Mouse (Mus musculus) MEL (cell line): Measurements from ENCODE around the gene L1cam. TPM values are rescaled to one million over a fixed set of nuclear protein-coding genes. Genes with fewer than 3 reads are reported as not detected.
A peak's percentile ranks its signal among the peaks of the same experiment; 100 is the strongest.

Experiments used
- DNase-seq: peaks from one replicate; pipeline ENCODE4 v3.0.0; 2011; ENCODE audit warnings: low read depth, low spot score
- H3K27ac ChIP-seq: 2 replicates; pipeline ENCODE4 v1.5.1; 2012; ENCODE audit warnings: low read depth, mild to moderate bottlenecking, control low read depth, low read length, moderate library complexity; ENCODE audit not compliant: control insufficient read depth
- H3K27me3 ChIP-seq, 2 experiments: fragments of 150-350 bp in 1 of 2; sonication (generic) in 1 of 2; 2 replicates each; pipeline ENCODE4 v1.6.1; 2012; ENCODE audit warnings: low read length in 2 of 2, mild to moderate bottlenecking in 2 of 2, improper control_type of control experiment in 1 of 2, moderate library complexity in 1 of 2; ENCODE audit not compliant: insufficient read depth in 2 of 2, control insufficient read depth in 1 of 2
- H3K36me3 ChIP-seq, 2 experiments: 2 replicates each; pipeline ENCODE4 v1.6.1; 2012 to 2014; ENCODE audit warnings: low read length in 2 of 2, improper control_type of control experiment in 1 of 2, inconsistent platforms in 1 of 2, mild to moderate bottlenecking in 1 of 2; ENCODE audit not compliant: insufficient read depth in 2 of 2, control insufficient read depth in 1 of 2
- H3K4me1 ChIP-seq, 2 experiments: fragments of 150-350 bp in 1 of 2; sonication (generic) in 1 of 2; 2 replicates each; pipeline ENCODE4 v1.6.1; 2012; ENCODE audit warnings: low read length in 2 of 2, improper control_type of control experiment in 1 of 2, mild to moderate bottlenecking in 1 of 2; ENCODE audit not compliant: insufficient read depth in 2 of 2, control insufficient read depth in 1 of 2
- H3K4me3 ChIP-seq, 2 experiments: fragments of 150-350 bp in 1 of 2; sonication (generic) in 1 of 2; 2 replicates each; pipeline ENCODE4 v1.5.1; 2012; ENCODE audit warnings: low read depth in 2 of 2, low read length in 2 of 2, mild to moderate bottlenecking in 2 of 2, moderate library complexity in 2 of 2, control low read depth in 1 of 2, improper control_type of control experiment in 1 of 2; ENCODE audit not compliant: control insufficient read depth in 1 of 2, insufficient read depth in 1 of 2
- H3K79me2 ChIP-seq: 2 replicates; pipeline ENCODE4 v1.6.1; 2012; ENCODE audit warnings: mild to moderate bottlenecking, low read length, moderate library complexity; ENCODE audit not compliant: control insufficient read depth, poor library complexity, insufficient read depth
- H3K9ac ChIP-seq: 2 replicates; pipeline ENCODE4 v1.6.1; 2012; ENCODE audit warnings: low read depth, mild to moderate bottlenecking, control low read depth, low read length, moderate library complexity; ENCODE audit not compliant: control insufficient read depth, poor library complexity, severe bottlenecking
- H3K9me3 ChIP-seq: fragments of 150-350 bp; sonication (generic); replicated peaks from 2 replicates; pipeline ENCODE4 v1.6.1; 2012; ENCODE audit warnings: mild to moderate bottlenecking, low read length, improper control_type of control experiment, moderate library complexity; ENCODE audit not compliant: insufficient read depth
- BHLHE40 ChIP-seq: IDR thresholded peaks from 2 replicates; pipeline ENCODE4 v1.6.1; 2012; ENCODE audit warnings: low read depth, mild to moderate bottlenecking, inconsistent platforms, low read length, improper control_type of control experiment, borderline replicate concordance
- CHD2 ChIP-seq: IDR thresholded peaks from 2 replicates; pipeline ENCODE4 v1.6.1; 2011; ENCODE audit warnings: low read length, improper control_type of control experiment
- CTCF ChIP-seq, 3 experiments: IDR thresholded peaks in 2 of 3; conservative IDR thresholded peaks in 1 of 3; 2 replicates each; pipeline ENCODE4 v1.5.1; 2011 to 2012; ENCODE audit warnings: low read length in 3 of 3, low read depth in 2 of 3, mild to moderate bottlenecking in 2 of 3, improper control_type of control experiment in 1 of 3, inconsistent platforms in 1 of 3, mixed read lengths in 1 of 3, moderate library complexity in 1 of 3; ENCODE audit not compliant: control insufficient read depth in 1 of 3, insufficient read depth in 1 of 3, poor library complexity in 1 of 3, severe bottlenecking in 1 of 3
- E2F4 ChIP-seq: IDR thresholded peaks from 2 replicates; pipeline ENCODE4 v1.6.1; 2011; ENCODE audit warnings: low read depth, low read length, improper control_type of control experiment, borderline replicate concordance
- ELF1 ChIP-seq: IDR thresholded peaks from 2 replicates; pipeline ENCODE4 v1.6.1; 2014; ENCODE audit warnings: low read depth, mild to moderate bottlenecking, inconsistent platforms, low read length, improper control_type of control experiment, moderate library complexity
- JUND ChIP-seq: IDR thresholded peaks from 2 replicates; pipeline ENCODE4 v1.6.1; 2011; ENCODE audit warnings: low read depth, mild to moderate bottlenecking, improper control_type of control experiment, low read length
- KAT2A ChIP-seq: conservative IDR thresholded peaks from 2 replicates; pipeline ENCODE4 v1.6.1; 2012; ENCODE audit warnings: low read depth, low read length, improper control_type of control experiment, inconsistent platforms
- MAFK ChIP-seq: IDR thresholded peaks from 2 replicates; pipeline ENCODE4 v1.6.1; 2011; ENCODE audit warnings: low read depth, mild to moderate bottlenecking, low read length, improper control_type of control experiment, borderline replicate concordance
- MAX ChIP-seq: IDR thresholded peaks from 2 replicates; pipeline ENCODE4 v1.6.1; 2011; ENCODE audit warnings: low read length, improper control_type of control experiment
- MAZ ChIP-seq: IDR thresholded peaks from 2 replicates; pipeline ENCODE4 v1.6.1; 2012; ENCODE audit warnings: low read depth, mild to moderate bottlenecking, inconsistent platforms, low read length, improper control_type of control experiment
- MEF2A ChIP-seq: IDR thresholded peaks from 2 replicates; pipeline ENCODE4 v1.6.1; 2014; ENCODE audit warnings: low read depth, mild to moderate bottlenecking, inconsistent platforms, low read length, improper control_type of control experiment; ENCODE audit not compliant: poor library complexity, insufficient replicate concordance, severe bottlenecking; ENCODE audit errors: extremely low read depth
- MXI1 ChIP-seq: IDR thresholded peaks from 2 replicates; pipeline ENCODE4 v1.6.1; 2011; ENCODE audit warnings: mild to moderate bottlenecking, low read depth, low read length, improper control_type of control experiment
- MYB ChIP-seq: IDR thresholded peaks from 2 replicates; pipeline ENCODE4 v1.6.1; 2011; ENCODE audit warnings: mild to moderate bottlenecking, low read depth, low read length, improper control_type of control experiment
- NELFE ChIP-seq: IDR thresholded peaks from 2 replicates; pipeline ENCODE4 v1.6.1; 2011; ENCODE audit warnings: low read depth, low read length, improper control_type of control experiment
- NRF1 ChIP-seq: IDR thresholded peaks from 2 replicates; pipeline ENCODE4 v1.6.1; 2014; ENCODE audit warnings: low read depth, mild to moderate bottlenecking, inconsistent platforms, low read length, improper control_type of control experiment, moderate library complexity; ENCODE audit not compliant: poor library complexity, insufficient read depth, severe bottlenecking
- POLR2AphosphoS5 ChIP-seq: IDR thresholded peaks from 2 replicates; pipeline ENCODE4 v1.6.1; 2012; ENCODE audit warnings: low read depth, borderline replicate concordance, mild to moderate bottlenecking, inconsistent platforms, low read length, moderate library complexity, mixed read lengths
- RCOR1 ChIP-seq: IDR thresholded peaks from 2 replicates; pipeline ENCODE4 v1.6.1; 2012; ENCODE audit warnings: low read depth, mild to moderate bottlenecking, inconsistent platforms, low read length, improper control_type of control experiment
- SIN3A ChIP-seq: IDR thresholded peaks from 2 replicates; pipeline ENCODE4 v1.6.1; 2012; ENCODE audit warnings: low read length, improper control_type of control experiment, inconsistent platforms
- SMC3 ChIP-seq: IDR thresholded peaks from 2 replicates; pipeline ENCODE4 v1.6.1; 2011; ENCODE audit warnings: low read depth, low read length, improper control_type of control experiment
- TCF12 ChIP-seq: IDR thresholded peaks from 2 replicates; pipeline ENCODE4 v1.6.1; 2014; ENCODE audit warnings: low read depth, mild to moderate bottlenecking, inconsistent platforms, low read length, improper control_type of control experiment, moderate library complexity
- USF1 ChIP-seq: IDR thresholded peaks from 2 replicates; pipeline ENCODE4 v1.6.1; 2014; ENCODE audit warnings: low read depth, mild to moderate bottlenecking, inconsistent platforms, low read length, improper control_type of control experiment, moderate library complexity
- USF2 ChIP-seq, 2 experiments: IDR thresholded peaks; 2 replicates each; pipeline ENCODE4 v1.6.1; 2011 to 2012; ENCODE audit warnings: improper control_type of control experiment in 2 of 2, low read length in 2 of 2, borderline replicate concordance in 1 of 2, inconsistent platforms in 1 of 2, low read depth in 1 of 2, mild to moderate bottlenecking in 1 of 2; ENCODE audit not compliant: insufficient read depth in 1 of 2
- ZC3H11A ChIP-seq: IDR thresholded peaks from 2 replicates; pipeline ENCODE4 v1.6.1; 2012; ENCODE audit warnings: low read depth, mild to moderate bottlenecking, inconsistent platforms, low read length, improper control_type of control experiment
- ZKSCAN1 ChIP-seq: IDR thresholded peaks from 2 replicates; pipeline ENCODE4 v1.6.1; 2012; ENCODE audit warnings: low read depth, mild to moderate bottlenecking, inconsistent platforms, low read length, improper control_type of control experiment, moderate library complexity
- ZMIZ1 ChIP-seq: IDR thresholded peaks from 2 replicates; pipeline ENCODE4 v1.6.1; 2012; ENCODE audit warnings: low read depth, mild to moderate bottlenecking, inconsistent platforms, low read length, improper control_type of control experiment, moderate library complexity
- ZNF384 ChIP-seq: IDR thresholded peaks from 2 replicates; pipeline ENCODE4 v1.6.1; 2012; ENCODE audit warnings: low read depth, mild to moderate bottlenecking, inconsistent platforms, low read length, improper control_type of control experiment
- polyA plus RNA-seq, 2 experiments: library from polyadenylated mRNA; stranded (reverse) in 1 of 2; unstranded in 1 of 2; fragments of >175 nt in 1 of 2; fragments of >200 nt in 1 of 2; gene quantifications; 2 replicates each; pipeline versions ENCODE4 v1.2.1 to v1.2.4; 2012; ENCODE audit warnings: low replicate concordance in 2 of 2, low read depth in 1 of 2; ENCODE audit not compliant: insufficient read length in 2 of 2, insufficient read depth in 1 of 2, missing spikeins in 1 of 2
- total RNA-seq: library from RNA; depleted of rRNA; stranded (reverse); fragments of 300-350 nt; gene quantifications from 2 replicates; pipeline ENCODE4 v1.2.3, GENCODE M21; 2012

Gene L1cam
- total and polyA plus RNA-seq, 3 experiments: 0.73 to 0.96 TPM; not detected in 1

DNA sequence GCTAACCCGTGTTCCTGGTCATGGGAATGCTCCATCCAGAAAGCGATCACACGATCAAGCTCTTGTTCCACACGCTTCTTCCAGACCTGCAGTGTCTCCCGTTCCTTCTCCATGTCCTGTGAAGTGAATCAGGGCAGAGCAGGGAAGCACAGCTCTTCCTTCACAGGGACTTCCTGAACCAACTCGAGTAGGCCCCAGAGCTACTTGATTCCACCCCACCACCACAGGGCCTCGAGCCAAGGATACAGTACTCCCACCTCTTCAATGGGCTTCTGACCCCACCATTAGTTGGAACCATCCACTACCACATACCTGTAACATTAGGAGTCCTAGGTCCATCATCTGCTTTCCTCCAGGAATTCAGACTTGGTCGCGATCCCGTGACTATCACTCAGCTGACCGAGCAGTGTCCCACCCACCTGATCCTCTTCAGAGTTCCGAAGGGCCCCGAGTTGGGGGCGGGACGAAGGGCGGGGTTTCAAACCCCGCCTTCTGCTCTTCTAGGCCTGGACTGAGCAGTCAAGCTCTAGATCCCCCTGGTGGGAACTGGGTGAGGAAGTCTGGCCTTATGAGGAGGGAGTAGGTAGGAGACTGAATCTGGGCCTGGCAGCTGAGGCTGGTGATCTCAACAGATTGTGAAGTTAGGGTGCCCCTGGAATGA is 34.6 kb upstream of the L1cam start, which contains the start of gene Renbp (continued):
- peak; percentile 83; the same call in 1 of the 2 replicates for TF ChIP-seq BHLHE40
- TF ChIP-seq ZC3H11A: 0 out of 2 replicates have a peak, but pooled peaks have one; percentile 8
- TF ChIP-seq RCOR1: no peak

DNA sequence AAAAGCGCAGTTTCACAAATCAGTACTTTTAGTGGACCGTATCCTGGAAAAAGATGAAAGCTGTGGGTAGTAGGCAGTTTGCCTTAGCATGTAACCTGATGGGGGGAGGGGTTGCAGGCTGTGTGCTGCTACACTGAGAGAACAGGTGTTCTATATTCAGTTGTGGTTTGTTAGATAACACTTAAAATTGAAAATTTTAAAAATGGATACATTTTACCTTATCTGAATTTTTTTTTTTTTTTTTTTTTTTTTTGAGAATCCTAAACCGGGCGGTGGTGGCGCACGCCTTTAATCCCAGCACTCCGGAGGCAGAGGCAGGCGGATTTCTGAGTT is 26.6 kb upstream of the L1cam start:
- H3K79me2 ChIP-seq: peaks cover 22% of the 10 kb centered on the region

DNA sequence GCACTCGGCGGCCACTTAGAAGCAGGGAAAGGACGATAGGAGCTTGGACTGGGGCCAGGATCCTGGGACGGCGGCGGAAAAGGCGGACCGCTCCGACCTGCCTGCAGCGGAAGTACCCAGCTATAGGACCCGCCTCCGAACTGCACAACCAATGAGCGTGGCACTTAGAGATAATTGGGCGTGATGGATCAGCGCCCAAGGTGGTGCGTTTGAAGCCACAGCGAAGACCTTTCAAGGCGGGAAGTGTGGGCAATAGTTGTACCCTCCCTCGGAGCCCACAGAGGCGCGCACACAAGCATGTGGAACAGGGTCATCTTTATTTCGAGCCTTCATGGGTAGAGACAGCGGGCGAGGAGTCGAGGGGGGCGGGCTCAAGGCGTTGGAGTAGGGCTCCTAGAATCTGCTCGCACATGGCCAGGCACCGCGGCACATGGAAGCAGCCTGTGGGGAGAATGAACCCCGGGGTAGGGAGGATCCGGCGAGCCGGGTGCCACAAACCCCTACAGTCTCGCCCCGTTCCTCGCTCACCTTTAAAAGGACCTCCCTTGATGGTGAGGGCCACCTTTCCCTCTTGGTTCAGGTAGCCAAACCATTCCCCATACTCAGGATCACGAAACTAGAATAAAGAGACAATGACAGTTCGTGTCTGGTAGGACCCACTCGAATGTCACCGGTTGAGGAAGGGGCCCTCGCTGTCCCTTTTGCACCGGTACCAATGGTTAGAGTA is 26.1 kb upstream of the L1cam start, which contains the start of the genes Arhgap4 and Naa10:
Gene Arhgap4 (minus strand): TSS at position 48 of the 727 bp plus-strand sequence.
Gene Naa10 (minus strand): TSS at position 122 of the 727 bp plus-strand sequence.
- Histone ChIP-seq H3K4me3 (peak within 1 kb of the TSS; percentile 75 to 97), H3K36me3 (peaks cover 0 to 25% of the 10 kb centered on the region in 2 experiments; a peak in 2 of 4 replicates), H3K4me1 (peaks cover 3 to 23% of the 10 kb centered on the region in 2 experiments), H3K79me2 (peaks cover 22% of the 10 kb centered on the region), H3K27ac (peak within 1 kb of the TSS; percentile 96), H3K9me3 (no peaks in the 10 kb centered on the region), H3K27me3 (no peaks in the 10 kb centered on the region), H3K9ac (peak within 1 kb of the TSS; percentile 97)
- DNase-seq: peak; percentile 95
- TF ChIP-seq MAFK (no peak), MXI1 (peak; percentile 88), MAZ (0 out of 2 replicates have a peak, but pooled peaks have one; percentile 39), ZMIZ1 (peak; percentile 86; the same call in 1 of the 2 replicates), NRF1 (no peak), ZNF384 (no peak), MYB (no peak), BHLHE40 (no peak), SMC3 (no peak), USF2 (IDR thresholded peaks at IDR 0.05; ENCODE audit: borderline replicate concordance in 1 of 2, insufficient read depth in 1 of 2, low read depth in 1 of 2, low read length in 2 of 2) (no peak), TCF12 (no peak), CTCF (IDR thresholded peaks at IDR 0.05 in 2 of 3, conservative IDR thresholded peaks at IDR 0.05 in 1 of 3; ENCODE audit: control insufficient read depth in 1 of 3, insufficient read depth in 1 of 3, low read depth in 2 of 3, low read length in 3 of 3, poor library complexity in 1 of 3, severe bottlenecking in 1 of 3) (no peak), MAX (peak; percentile 85), ELF1 (no peak), MEF2A (no peak), SIN3A (no peak; the same call in none of the 2 replicates), KAT2A (no peak), CHD2 (no peak), E2F4 (no peak), NELFE (peak; percentile 78), ZKSCAN1 (no peak), JUND (no peak)

More for the DNA sequence above, 26.6 kb upstream of the L1cam start:
- TF ChIP-seq USF1 (no peak), POLR2AphosphoS5 (no peak), ZNF384 (0 out of 2 replicates have a peak, but pooled peaks have one; percentile 18), MEF2A (no peak), SIN3A (no peak), CHD2 (no peak; the same call in 1 of the 2 replicates)
- TF ChIP-seq, all 39 proteins: peak for 1
- Histone ChIP-seq H3K4me1 (peaks cover 3 to 20% of the 10 kb centered on the region in 2 experiments), H3K9me3 (no peaks in the 10 kb centered on the region), H3K4me3 (peak overlapping the region; percentile 46 to 50), H3K9ac (peak overlapping the region; percentile 94), H3K27ac (peak overlapping the region; percentile 96), H3K36me3 (peaks cover 0 to 25% of the 10 kb centered on the region in 2 experiments; a peak in 2 of 4 replicates), H3K27me3 (no peaks in the 10 kb centered on the region)
- no peak for DNase-seq
